Mouse (Mus musculus): ENCODE data around the gene Pnpla7. TPM values are rescaled to one million over a fixed set of nuclear protein-coding genes. Genes with fewer than 3 reads are reported as not detected.
A peak's percentile ranks its signal among the peaks of the same experiment; 100 is the strongest.

The Pnpla7 gene
- polyA plus RNA-seq, 1 experiment from 2014 or later, result 5.3 TPM

DNA sequence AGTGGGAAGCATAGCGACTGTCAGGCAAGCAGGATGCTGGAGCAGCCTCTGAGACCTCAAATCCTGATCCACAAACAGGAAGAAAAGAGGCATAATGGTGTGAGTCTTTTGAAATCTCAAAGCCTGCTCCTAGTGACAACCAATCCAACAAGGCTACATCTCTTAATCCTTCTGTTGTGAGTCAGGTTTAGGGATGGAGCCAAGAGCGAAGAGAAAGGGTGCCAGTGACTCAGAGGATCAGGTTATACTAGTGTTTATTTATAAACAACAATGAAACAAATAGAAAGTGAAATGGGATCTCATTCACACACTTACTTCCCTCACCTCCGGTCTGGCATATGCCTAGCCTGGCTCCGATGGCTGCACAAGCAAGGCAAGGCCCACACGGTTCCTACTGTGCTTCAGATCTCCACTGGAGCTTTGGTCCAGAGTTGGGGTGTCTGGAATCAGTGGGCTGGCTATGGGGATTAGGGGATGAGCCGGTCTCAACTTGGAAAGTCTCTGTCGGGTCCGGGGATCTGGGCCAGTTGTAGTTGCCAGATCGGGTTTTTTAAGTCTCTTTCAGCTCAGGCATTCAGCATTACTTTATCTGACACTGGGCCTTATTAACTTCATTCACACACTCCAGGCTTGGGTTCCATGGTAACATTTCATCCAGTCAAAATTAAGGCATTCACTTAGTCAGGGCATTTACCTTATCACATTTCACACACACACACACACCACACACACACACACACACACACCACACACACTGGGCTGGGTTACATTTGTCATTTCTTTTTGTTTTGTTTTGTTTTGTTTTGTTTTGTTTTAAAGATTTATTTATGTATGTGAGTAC, 28.3 kb downstream of the Pnpla7 start:
- Histone ChIP-seq H3K27me3 (ENCODE audit: low read depth, poor library complexity, severe bottlenecking) (no peaks in the 10 kb centered on the region), H3K36me3 (no peaks in the 10 kb centered on the region), H3K4me3 (no peak overlapping the region), H3K9me3 (replicated peaks) (no peaks in the 10 kb centered on the region), H3K4me1 (peaks cover 11% of the 10 kb centered on the region; the same call in 1 of the 2 replicates), H3K27ac (replicated peaks) (no peak overlapping the region)
- DNase-seq (ENCODE audit: low spot score), result peak; percentile 13
- 58% methylated on average over 9 of the region's 9 CpGs for WGBS

DNA sequence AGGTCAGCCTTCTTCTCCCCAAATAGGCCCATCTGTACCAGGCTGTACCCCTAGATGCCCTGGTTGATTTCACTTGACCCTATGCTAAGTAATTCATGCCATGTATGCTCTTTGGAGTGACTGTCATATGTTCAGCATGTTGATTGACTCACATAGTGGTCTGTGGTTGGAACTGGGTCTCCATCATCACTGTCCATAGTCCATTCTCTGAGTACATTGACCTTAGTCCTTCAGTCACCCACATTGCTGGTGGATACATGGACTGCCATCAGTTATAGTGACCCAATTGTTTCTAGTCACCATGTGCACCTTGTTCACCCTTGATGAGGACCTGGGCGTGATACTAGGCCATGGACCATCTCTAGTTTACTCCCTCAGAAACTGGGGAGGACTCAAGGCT, 30.9 kb downstream of the Pnpla7 start:
- Histone ChIP-seq H3K36me3 (no peaks in the 10 kb centered on the region), H3K27me3 (ENCODE audit: low read depth, poor library complexity, severe bottlenecking) (no peaks in the 10 kb centered on the region), H3K4me1 (0 out of 2 replicates have a peak, but pooled peaks cover 7% of the 10 kb centered on the region), H3K4me3 (no peak overlapping the region), H3K27ac (replicated peaks) (no peak overlapping the region), H3K9me3 (replicated peaks) (no peaks in the 10 kb centered on the region)
- DNase-seq (ENCODE audit: low spot score), result no peak
- whole genome bisulfite sequencing, result 92% methylated on average over 1 of the region's 1 CpGs

DNA sequence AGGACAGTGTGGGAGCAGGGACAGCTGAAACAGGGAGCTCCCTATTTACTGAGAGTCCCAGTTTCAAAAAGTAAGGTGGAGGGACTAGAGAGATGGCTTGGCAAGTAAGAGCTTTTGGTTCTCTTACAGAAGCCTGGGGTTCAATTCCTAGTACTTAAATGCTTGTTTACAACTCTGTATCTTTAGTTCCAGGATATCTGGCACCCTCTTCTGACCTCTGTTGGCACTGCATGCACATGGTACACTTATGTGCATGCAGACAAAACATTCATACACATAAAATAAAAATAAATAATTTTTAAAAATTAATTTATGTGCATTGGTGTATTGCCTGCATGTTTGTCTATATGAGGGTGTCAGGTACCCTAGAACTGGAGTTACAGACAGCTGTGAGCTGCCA, 32.4 kb downstream of the Pnpla7 start:
- 0 out of 2 replicates have a peak, but pooled peaks cover 7% of the 10 kb centered on the region for H3K4me1 ChIP-seq
- no peaks in the 10 kb centered on the region for H3K9me3 ChIP-seq (replicated peaks)
- no peak overlapping the region for H3K4me3 ChIP-seq
- no peaks in the 10 kb centered on the region for H3K36me3 ChIP-seq
- H3K27me3 ChIP-seq (ENCODE audit: low read depth, poor library complexity, severe bottlenecking), result no peaks in the 10 kb centered on the region
- DNase-seq (ENCODE audit: low spot score), result no peak
- H3K27ac ChIP-seq (replicated peaks), result no peak overlapping the region

DNA sequence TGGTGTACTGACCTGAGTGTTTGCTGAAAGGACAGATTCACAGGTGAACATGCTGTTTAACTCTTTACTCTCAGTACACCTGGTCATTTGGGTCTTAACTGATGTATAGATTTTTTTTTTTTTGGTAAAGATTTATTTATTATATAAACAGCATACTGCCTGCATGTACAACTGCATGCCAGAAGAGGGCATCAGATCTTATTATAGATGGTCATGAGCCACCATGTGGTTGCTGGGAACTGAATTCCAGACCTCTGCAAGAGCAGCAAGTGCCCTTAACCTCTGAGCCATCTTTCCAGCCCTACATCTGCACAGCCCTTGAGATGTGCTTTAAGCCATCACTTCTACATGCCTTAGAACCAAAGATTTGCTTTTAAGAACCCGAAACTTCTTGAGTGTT, 46.8 kb downstream of the Pnpla7 start:
- WGBS, result 93% methylated on average over 1 of the region's 1 CpGs
- Histone ChIP-seq H3K4me1 (no peaks in the 10 kb centered on the region), H3K36me3 (no peaks in the 10 kb centered on the region), H3K27ac (replicated peaks) (no peak overlapping the region), H3K27me3 (ENCODE audit: low read depth, poor library complexity, severe bottlenecking) (no peaks in the 10 kb centered on the region), H3K4me3 (no peak overlapping the region), H3K9me3 (replicated peaks) (no peaks in the 10 kb centered on the region)
- no peak for DNase-seq (ENCODE audit: low spot score)

DNA sequence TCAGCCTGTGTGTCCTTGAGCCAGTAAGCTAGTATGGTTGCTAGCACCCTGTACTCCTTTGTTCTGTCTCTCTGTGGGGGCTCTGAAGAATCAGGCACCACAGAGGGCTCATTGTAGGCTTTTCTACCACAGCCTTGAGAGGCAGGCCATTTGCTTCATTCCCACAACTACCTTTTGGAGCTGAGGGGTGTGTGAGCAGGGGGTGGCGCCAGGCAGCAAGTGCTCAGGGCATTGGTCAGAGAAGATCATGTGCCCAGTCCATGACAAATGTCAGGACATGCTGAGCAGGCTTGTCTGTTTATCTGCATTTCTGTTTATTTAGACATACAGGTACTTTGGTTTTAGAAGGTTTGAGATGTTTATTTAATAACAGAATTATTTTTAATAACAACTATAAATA, 49.3 kb downstream of the Pnpla7 start:
- 68% methylated on average over 1 of the region's 1 CpGs for WGBS
- Histone ChIP-seq H3K27ac (replicated peaks) (no peak overlapping the region), H3K4me3 (no peak overlapping the region), H3K27me3 (ENCODE audit: low read depth, poor library complexity, severe bottlenecking) (no peaks in the 10 kb centered on the region), H3K36me3 (no peaks in the 10 kb centered on the region), H3K4me1 (no peaks in the 10 kb centered on the region), H3K9me3 (replicated peaks) (no peaks in the 10 kb centered on the region)
- no peak for DNase-seq (ENCODE audit: low spot score)

DNA sequence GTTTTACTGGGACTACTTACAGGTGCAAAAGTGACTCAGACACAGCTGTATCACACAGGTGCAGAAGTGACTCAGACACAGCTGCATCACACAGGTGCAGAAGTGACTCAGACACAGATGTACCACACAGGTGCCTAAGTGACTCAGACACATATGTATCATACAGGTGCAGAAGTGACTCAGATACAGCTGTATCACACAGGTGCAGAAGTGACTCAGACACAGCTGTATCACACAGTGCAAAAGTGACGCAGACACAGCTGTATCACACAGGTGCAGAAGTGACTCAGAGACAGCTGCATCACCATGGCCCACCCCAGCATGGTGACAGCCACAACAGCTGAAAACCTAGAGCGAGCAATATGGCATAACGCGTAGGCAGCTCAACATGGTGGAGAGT, 59.2 kb downstream of the Pnpla7 start:
- Histone ChIP-seq H3K4me3 (no peak overlapping the region), H3K27me3 (ENCODE audit: low read depth, poor library complexity, severe bottlenecking) (no peaks in the 10 kb centered on the region), H3K4me1 (no peaks in the 10 kb centered on the region), H3K27ac (replicated peaks) (no peak overlapping the region), H3K9me3 (replicated peaks) (no peaks in the 10 kb centered on the region), H3K36me3 (no peaks in the 10 kb centered on the region)
- no peak for DNase-seq (ENCODE audit: low spot score)
- 96% methylated on average over 4 of the region's 4 CpGs for WGBS

DNA sequence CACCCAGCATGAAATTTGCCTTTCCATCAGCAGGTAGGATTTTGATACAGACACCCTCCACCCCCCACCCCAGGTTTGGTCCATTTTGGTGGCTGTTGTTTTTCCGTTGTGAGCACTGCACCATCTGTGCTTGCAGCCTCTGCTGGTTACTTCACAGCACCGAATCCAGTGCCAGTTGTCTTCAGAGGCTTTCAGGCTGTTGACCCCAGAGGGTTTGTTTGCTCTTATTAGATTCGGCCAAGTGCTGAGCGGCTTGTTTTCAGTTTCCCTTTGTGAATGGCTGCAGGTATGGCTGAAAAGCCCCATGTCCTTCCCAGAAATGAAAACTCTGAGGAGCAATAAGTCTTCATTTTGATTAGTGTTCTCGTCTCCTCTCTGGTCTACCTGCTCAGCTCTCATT, 64.3 kb downstream of the Pnpla7 start:
- H3K36me3 ChIP-seq, result no peaks in the 10 kb centered on the region
- H3K27me3 ChIP-seq (ENCODE audit: low read depth, poor library complexity, severe bottlenecking), result no peaks in the 10 kb centered on the region
- DNase-seq (ENCODE audit: low spot score), result no peak
- no peak overlapping the region for H3K27ac ChIP-seq (replicated peaks)
- H3K4me3 ChIP-seq, result no peak overlapping the region
- WGBS, result 90% methylated on average over 5 of the region's 5 CpGs
- H3K4me1 ChIP-seq, result no peaks in the 10 kb centered on the region
- H3K9me3 ChIP-seq (replicated peaks), result no peaks in the 10 kb centered on the region

DNA sequence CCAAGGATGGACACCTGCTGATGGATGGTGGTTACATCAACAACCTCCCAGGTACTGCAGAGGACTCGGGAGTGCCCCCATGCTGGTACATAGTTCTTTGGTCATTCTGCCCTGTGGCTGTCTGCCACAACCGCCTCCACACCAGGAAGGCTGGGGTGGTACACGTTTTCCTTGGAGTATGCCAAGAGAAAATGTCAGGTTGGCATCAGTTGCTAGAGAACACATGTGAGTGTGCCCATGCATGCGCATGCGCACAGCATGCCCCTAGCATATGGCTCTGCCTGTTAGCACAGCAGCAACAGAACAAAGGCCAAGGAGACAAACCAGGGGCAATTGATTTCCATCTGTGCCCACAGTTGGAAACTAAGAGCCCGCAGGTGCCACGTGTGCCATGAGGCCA, 75.1 kb downstream of the Pnpla7 start:
- no peak overlapping the region for H3K27ac ChIP-seq (replicated peaks)
- H3K9me3 ChIP-seq (replicated peaks), result no peaks in the 10 kb centered on the region

DNA sequence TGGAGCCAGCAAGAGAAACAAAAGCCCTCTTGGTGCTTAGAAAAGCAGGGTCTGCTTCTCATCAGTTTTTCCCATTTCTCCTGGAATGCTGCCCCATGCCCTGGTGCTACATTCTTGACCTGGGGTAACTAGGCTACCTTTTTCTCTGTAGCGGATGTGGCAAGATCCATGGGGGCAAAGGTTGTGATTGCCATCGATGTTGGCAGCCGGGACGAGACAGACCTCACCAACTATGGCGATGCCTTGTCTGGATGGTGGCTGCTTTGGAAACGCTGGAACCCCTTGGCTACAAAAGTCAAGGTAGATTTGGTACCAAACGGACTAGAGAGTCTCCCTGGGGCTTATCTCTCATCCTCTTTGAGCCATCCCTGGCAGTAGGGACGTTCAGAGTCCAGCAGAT, 75.6 kb downstream of the Pnpla7 start:
- WGBS, result 86% methylated on average over 8 of the region's 8 CpGs
- H3K9me3 ChIP-seq (replicated peaks), result no peaks in the 10 kb centered on the region
- H3K27me3 ChIP-seq (ENCODE audit: low read depth, poor library complexity, severe bottlenecking), result no peaks in the 10 kb centered on the region
- H3K4me3 ChIP-seq, result no peak overlapping the region
- H3K36me3 ChIP-seq, result peaks cover 11% of the 10 kb centered on the region; the same call in 1 of the 2 replicates
- no peak overlapping the region for H3K27ac ChIP-seq (replicated peaks)
- DNase-seq (ENCODE audit: low spot score), result no peak
- H3K4me1 ChIP-seq, result peaks cover 23% of the 10 kb centered on the region

More for the DNA sequence above, 75.1 kb downstream of the Pnpla7 start:
- no peak for DNase-seq (ENCODE audit: low spot score)
- Histone ChIP-seq H3K27me3 (ENCODE audit: low read depth, poor library complexity, severe bottlenecking) (no peaks in the 10 kb centered on the region), H3K4me1 (peaks cover 23% of the 10 kb centered on the region), H3K36me3 (peaks cover 7% of the 10 kb centered on the region; the same call in 1 of the 2 replicates), H3K4me3 (no peak overlapping the region)
- WGBS, result 88% methylated on average over 7 of the region's 7 CpGs

DNA sequence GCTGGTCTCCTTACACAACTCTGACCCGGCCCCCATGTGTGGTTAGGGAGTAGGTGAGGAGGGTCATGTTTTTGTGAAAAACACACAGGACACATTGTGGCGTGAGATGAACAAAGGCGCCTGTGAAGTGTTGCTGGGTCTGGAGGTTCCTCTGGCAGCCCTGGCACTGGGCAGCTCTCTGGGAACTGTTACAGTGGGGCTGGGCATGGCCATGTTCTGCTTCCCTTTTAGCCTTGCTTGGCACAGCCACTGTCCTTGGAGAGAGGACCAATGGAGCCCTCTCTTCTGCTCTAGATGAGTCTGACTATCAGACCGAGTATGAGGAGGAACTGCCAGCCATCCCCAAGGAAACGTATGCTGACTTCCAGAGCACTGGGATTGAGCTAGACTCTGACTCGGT, 77.3 kb downstream of the Pnpla7 start:
- DNase-seq (ENCODE audit: low spot score), result no peak
- Histone ChIP-seq H3K9me3 (replicated peaks) (no peaks in the 10 kb centered on the region), H3K4me1 (peaks cover 23% of the 10 kb centered on the region), H3K27me3 (ENCODE audit: low read depth, poor library complexity, severe bottlenecking) (no peaks in the 10 kb centered on the region), H3K27ac (replicated peaks) (no peak overlapping the region), H3K36me3 (peaks cover 23% of the 10 kb centered on the region), H3K4me3 (no peak overlapping the region)
- 92% methylated on average over 6 of the region's 6 CpGs for WGBS

DNA sequence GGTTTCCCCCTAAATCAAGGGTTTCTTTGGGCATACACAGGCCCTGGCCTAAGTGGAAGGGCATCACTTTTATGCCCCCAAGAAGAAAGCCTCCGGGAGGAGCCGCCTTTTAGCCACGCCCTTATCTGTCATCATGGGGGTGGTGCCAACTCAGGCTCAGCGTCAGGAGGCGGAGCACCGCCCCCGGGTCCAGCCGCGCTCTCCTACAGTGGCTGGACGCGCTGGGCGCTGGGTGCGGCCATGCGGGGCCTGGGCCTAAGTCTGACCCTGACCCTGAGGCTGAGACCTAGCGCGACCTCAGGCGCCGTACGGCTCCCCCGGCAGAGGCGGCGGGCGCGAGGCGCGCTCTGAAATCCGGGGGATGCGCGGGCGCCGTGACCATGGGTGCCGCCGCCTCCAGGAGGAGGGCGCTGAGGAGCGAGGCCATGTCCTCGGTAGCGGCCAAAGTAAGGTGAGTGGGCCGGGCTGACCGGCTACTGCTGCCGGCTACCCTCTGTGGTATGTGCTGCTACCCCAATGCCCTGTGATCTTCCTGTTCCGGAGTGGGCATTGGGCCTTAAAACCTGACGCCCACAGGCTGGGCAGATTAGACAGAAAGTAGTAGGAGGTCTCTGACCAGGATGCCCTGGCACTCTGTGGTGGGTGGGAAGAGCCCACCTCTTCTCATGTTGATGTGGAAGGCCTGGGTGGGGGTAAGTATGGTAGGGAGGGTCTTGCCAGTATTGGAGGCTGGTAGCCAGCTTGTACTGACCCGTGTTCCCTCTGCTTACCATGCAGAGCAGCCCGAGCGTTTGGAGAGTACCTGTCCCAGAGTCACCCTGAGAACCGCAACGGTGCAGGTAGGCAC, 78.6 kb downstream of the Pnpla7 start, which contains the start of gene Nsmf:
Gene Nsmf, plus strand, starts transcription at position 135 of the 847 bp plus-strand sequence.
- H3K9me3 ChIP-seq (replicated peaks), result no peaks in the 10 kb centered on the region
- H3K36me3 ChIP-seq, result peaks cover 32% of the 10 kb centered on the region
- DNase-seq (ENCODE audit: low spot score), result peak; percentile 83
- 6% methylated on average over 47 of the region's 47 CpGs for whole genome bisulfite sequencing
- peak within 1 kb of the TSS; percentile 78 for H3K4me3 ChIP-seq
- H3K27ac ChIP-seq (replicated peaks), result peak within 1 kb of the TSS; percentile 90
- H3K4me1 ChIP-seq, result peaks cover 23% of the 10 kb centered on the region
- no peaks in the 10 kb centered on the region for H3K27me3 ChIP-seq (ENCODE audit: low read depth, poor library complexity, severe bottlenecking)

DNA sequence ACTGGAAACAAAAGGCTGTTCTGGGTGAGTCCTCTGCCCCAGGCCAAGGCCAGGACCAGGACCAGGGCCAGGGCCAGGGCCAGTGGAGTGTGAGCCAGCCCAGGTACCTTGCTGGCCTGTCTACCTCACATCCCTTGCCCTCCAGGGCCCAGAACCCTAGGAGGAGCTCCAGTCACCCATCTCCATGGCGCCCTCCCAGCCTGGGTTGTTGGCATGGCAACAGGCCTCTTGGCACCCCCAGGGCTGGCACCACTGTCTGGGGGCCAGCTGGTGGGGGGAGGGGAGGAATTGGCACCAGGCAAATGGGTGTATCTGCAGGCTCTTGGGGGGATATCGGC, 79.2 kb downstream of the Pnpla7 start:
- no peaks in the 10 kb centered on the region for H3K9me3 ChIP-seq (replicated peaks)
- H3K36me3 ChIP-seq, result peaks cover 38% of the 10 kb centered on the region
- DNase-seq (ENCODE audit: low spot score), result peak; percentile 20
- 68% methylated on average over 2 of the region's 2 CpGs for WGBS
- H3K27me3 ChIP-seq (ENCODE audit: low read depth, poor library complexity, severe bottlenecking), result no peaks in the 10 kb centered on the region
- H3K4me1 ChIP-seq, result peaks cover 23% of the 10 kb centered on the region
- H3K4me3 ChIP-seq, result peak overlapping the region; percentile 78
- peak overlapping the region; percentile 90 for H3K27ac ChIP-seq (replicated peaks)

Measured in midbrain, embryonic 10.5 days (tissue).